Mouse (Mus musculus) MEL (cell line): ENCODE measurements around the gene Rgs12. TPM values are rescaled to one million over a fixed set of nuclear protein-coding genes. Genes with fewer than 3 reads are reported as not detected.

Experiments used
- DNase-seq: peaks from one replicate; pipeline ENCODE4 v3.0.0; 2011; ENCODE audit warnings: low read depth, low spot score
- H3K27ac ChIP-seq: 2 replicates; pipeline ENCODE4 v1.5.1; 2012; ENCODE audit warnings: low read depth, mild to moderate bottlenecking, control low read depth, low read length, moderate library complexity; ENCODE audit not compliant: control insufficient read depth
- H3K27me3 ChIP-seq, 2 experiments: fragments of 150-350 bp in 1 of 2; sonication (generic) in 1 of 2; 2 replicates each; pipeline ENCODE4 v1.6.1; 2012; ENCODE audit warnings: low read length in 2 of 2, mild to moderate bottlenecking in 2 of 2, improper control_type of control experiment in 1 of 2, moderate library complexity in 1 of 2; ENCODE audit not compliant: insufficient read depth in 2 of 2, control insufficient read depth in 1 of 2
- H3K36me3 ChIP-seq, 2 experiments: 2 replicates each; pipeline ENCODE4 v1.6.1; 2012 to 2014; ENCODE audit warnings: low read length in 2 of 2, improper control_type of control experiment in 1 of 2, inconsistent platforms in 1 of 2, mild to moderate bottlenecking in 1 of 2; ENCODE audit not compliant: insufficient read depth in 2 of 2, control insufficient read depth in 1 of 2
- H3K4me1 ChIP-seq, 2 experiments: fragments of 150-350 bp in 1 of 2; sonication (generic) in 1 of 2; 2 replicates each; pipeline ENCODE4 v1.6.1; 2012; ENCODE audit warnings: low read length in 2 of 2, improper control_type of control experiment in 1 of 2, mild to moderate bottlenecking in 1 of 2; ENCODE audit not compliant: insufficient read depth in 2 of 2, control insufficient read depth in 1 of 2
- H3K4me3 ChIP-seq, 2 experiments: fragments of 150-350 bp in 1 of 2; sonication (generic) in 1 of 2; 2 replicates each; pipeline ENCODE4 v1.5.1; 2012; ENCODE audit warnings: low read depth in 2 of 2, low read length in 2 of 2, mild to moderate bottlenecking in 2 of 2, moderate library complexity in 2 of 2, control low read depth in 1 of 2, improper control_type of control experiment in 1 of 2; ENCODE audit not compliant: control insufficient read depth in 1 of 2, insufficient read depth in 1 of 2
- H3K79me2 ChIP-seq: 2 replicates; pipeline ENCODE4 v1.6.1; 2012; ENCODE audit warnings: mild to moderate bottlenecking, low read length, moderate library complexity; ENCODE audit not compliant: control insufficient read depth, poor library complexity, insufficient read depth
- H3K9ac ChIP-seq: 2 replicates; pipeline ENCODE4 v1.6.1; 2012; ENCODE audit warnings: low read depth, mild to moderate bottlenecking, control low read depth, low read length, moderate library complexity; ENCODE audit not compliant: control insufficient read depth, poor library complexity, severe bottlenecking
- H3K9me3 ChIP-seq: fragments of 150-350 bp; sonication (generic); replicated peaks from 2 replicates; pipeline ENCODE4 v1.6.1; 2012; ENCODE audit warnings: mild to moderate bottlenecking, low read length, improper control_type of control experiment, moderate library complexity; ENCODE audit not compliant: insufficient read depth
- E2F4 ChIP-seq: IDR thresholded peaks from 2 replicates; pipeline ENCODE4 v1.6.1; 2011; ENCODE audit warnings: low read depth, low read length, improper control_type of control experiment, borderline replicate concordance
- EP300 ChIP-seq, 2 experiments: IDR thresholded peaks; 2 replicates each; pipeline ENCODE4 v1.6.1; 2011; ENCODE audit warnings: improper control_type of control experiment in 2 of 2, low read length in 2 of 2, low read depth in 1 of 2, mild to moderate bottlenecking in 1 of 2
- GABPA ChIP-seq: IDR thresholded peaks from 2 replicates; pipeline ENCODE4 v1.6.1; 2012; ENCODE audit warnings: low read depth, mild to moderate bottlenecking, inconsistent platforms, low read length, improper control_type of control experiment, moderate library complexity
- GATA1 ChIP-seq: IDR thresholded peaks from 2 replicates; pipeline ENCODE4 v1.6.1; 2011; ENCODE audit warnings: low read depth, low read length, improper control_type of control experiment
- HCFC1 ChIP-seq: IDR thresholded peaks from 2 replicates; pipeline ENCODE4 v1.6.1; 2012; ENCODE audit warnings: low read depth, mild to moderate bottlenecking, inconsistent platforms, low read length, improper control_type of control experiment, moderate library complexity
- JUND ChIP-seq: IDR thresholded peaks from 2 replicates; pipeline ENCODE4 v1.6.1; 2011; ENCODE audit warnings: low read depth, mild to moderate bottlenecking, improper control_type of control experiment, low read length
- MAZ ChIP-seq: IDR thresholded peaks from 2 replicates; pipeline ENCODE4 v1.6.1; 2012; ENCODE audit warnings: low read depth, mild to moderate bottlenecking, inconsistent platforms, low read length, improper control_type of control experiment
- MXI1 ChIP-seq: IDR thresholded peaks from 2 replicates; pipeline ENCODE4 v1.6.1; 2011; ENCODE audit warnings: mild to moderate bottlenecking, low read depth, low read length, improper control_type of control experiment
- MYB ChIP-seq: IDR thresholded peaks from 2 replicates; pipeline ENCODE4 v1.6.1; 2011; ENCODE audit warnings: mild to moderate bottlenecking, low read depth, low read length, improper control_type of control experiment
- NELFE ChIP-seq: IDR thresholded peaks from 2 replicates; pipeline ENCODE4 v1.6.1; 2011; ENCODE audit warnings: low read depth, low read length, improper control_type of control experiment
- NRF1 ChIP-seq: IDR thresholded peaks from 2 replicates; pipeline ENCODE4 v1.6.1; 2014; ENCODE audit warnings: low read depth, mild to moderate bottlenecking, inconsistent platforms, low read length, improper control_type of control experiment, moderate library complexity; ENCODE audit not compliant: poor library complexity, insufficient read depth, severe bottlenecking
- POLR2AphosphoS2 ChIP-seq: IDR thresholded peaks from 2 replicates; pipeline ENCODE4 v1.6.1; 2011; ENCODE audit warnings: low read length, improper control_type of control experiment
- POLR2AphosphoS5 ChIP-seq: IDR thresholded peaks from 2 replicates; pipeline ENCODE4 v1.6.1; 2012; ENCODE audit warnings: low read depth, borderline replicate concordance, mild to moderate bottlenecking, inconsistent platforms, low read length, moderate library complexity, mixed read lengths
- RAD21 ChIP-seq: IDR thresholded peaks from 2 replicates; pipeline ENCODE4 v1.6.1; 2011; ENCODE audit warnings: mild to moderate bottlenecking, low read depth, low read length, improper control_type of control experiment
- RCOR1 ChIP-seq: IDR thresholded peaks from 2 replicates; pipeline ENCODE4 v1.6.1; 2012; ENCODE audit warnings: low read depth, mild to moderate bottlenecking, inconsistent platforms, low read length, improper control_type of control experiment
- TAL1 ChIP-seq: IDR thresholded peaks from 2 replicates; pipeline ENCODE4 v1.6.1; 2012; ENCODE audit warnings: mild to moderate bottlenecking, inconsistent platforms, low read length, moderate library complexity, mixed read lengths
- TBP ChIP-seq: IDR thresholded peaks from 2 replicates; pipeline ENCODE4 v1.8.0; 2011; ENCODE audit warnings: low read depth, low read length, improper control_type of control experiment
- USF2 ChIP-seq, 2 experiments: IDR thresholded peaks; 2 replicates each; pipeline ENCODE4 v1.6.1; 2011 to 2012; ENCODE audit warnings: improper control_type of control experiment in 2 of 2, low read length in 2 of 2, borderline replicate concordance in 1 of 2, inconsistent platforms in 1 of 2, low read depth in 1 of 2, mild to moderate bottlenecking in 1 of 2; ENCODE audit not compliant: insufficient read depth in 1 of 2
- ZKSCAN1 ChIP-seq: IDR thresholded peaks from 2 replicates; pipeline ENCODE4 v1.6.1; 2012; ENCODE audit warnings: low read depth, mild to moderate bottlenecking, inconsistent platforms, low read length, improper control_type of control experiment, moderate library complexity
- polyA plus RNA-seq, 2 experiments: library from polyadenylated mRNA; stranded (reverse) in 1 of 2; unstranded in 1 of 2; fragments of >175 nt in 1 of 2; fragments of >200 nt in 1 of 2; gene quantifications; 2 replicates each; pipeline versions ENCODE4 v1.2.1 to v1.2.4; 2012; ENCODE audit warnings: low replicate concordance in 2 of 2, low read depth in 1 of 2; ENCODE audit not compliant: insufficient read length in 2 of 2, insufficient read depth in 1 of 2, missing spikeins in 1 of 2
- total RNA-seq: library from RNA; depleted of rRNA; stranded (reverse); fragments of 300-350 nt; gene quantifications from 2 replicates; pipeline ENCODE4 v1.2.3, GENCODE M21; 2012

Gene Rgs12
- total and polyA plus RNA-seq, 3 experiments = 11.9 to 15.4 TPM; not detected in 1

DNA sequence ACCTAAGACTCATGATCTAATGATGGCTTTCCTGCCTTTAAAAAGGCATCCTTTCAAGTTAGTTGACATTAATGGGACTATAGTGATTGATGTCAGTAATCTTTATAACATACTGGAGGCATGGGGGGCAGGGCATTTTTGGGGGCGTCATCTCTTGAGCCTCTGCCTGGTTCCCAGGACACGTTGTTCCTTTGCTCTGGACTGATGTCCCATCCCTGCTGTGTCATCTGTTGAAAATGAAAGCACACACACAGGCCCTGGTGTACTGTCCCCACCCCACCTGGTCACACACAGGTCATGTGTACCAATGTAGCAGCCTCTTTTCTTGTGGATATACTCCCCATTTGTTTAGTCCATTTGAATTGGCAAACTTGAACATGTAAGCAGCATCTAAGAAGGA is 57.4 kb downstream of the Rgs12 start:
- H3K4me3 ChIP-seq = no peak overlapping the region
- no peak overlapping the region for H3K9ac ChIP-seq
- peaks cover 0 to 6% of the 10 kb centered on the region in 2 experiments; a peak in 2 of 4 replicates for H3K4me1 ChIP-seq
- peaks cover 0 to 3% of the 10 kb centered on the region in 2 experiments; a peak in 1 of 4 replicates for H3K36me3 ChIP-seq
- TF ChIP-seq MXI1 = no peak
- no peak for TF ChIP-seq NELFE
- TF ChIP-seq TAL1 = no peak
- TF ChIP-seq RAD21 = no peak
- TF ChIP-seq MYB = no peak
- no peak for TF ChIP-seq EP300 (IDR thresholded peaks at IDR 0.05; ENCODE audit: low read depth in 1 of 2, low read length in 2 of 2)
- no peaks in the 10 kb centered on the region for H3K27me3 ChIP-seq
- no peak overlapping the region for H3K27ac ChIP-seq
- H3K79me2 ChIP-seq = no peaks in the 10 kb centered on the region
- H3K9me3 ChIP-seq = no peaks in the 10 kb centered on the region
- no peak for DNase-seq

DNA sequence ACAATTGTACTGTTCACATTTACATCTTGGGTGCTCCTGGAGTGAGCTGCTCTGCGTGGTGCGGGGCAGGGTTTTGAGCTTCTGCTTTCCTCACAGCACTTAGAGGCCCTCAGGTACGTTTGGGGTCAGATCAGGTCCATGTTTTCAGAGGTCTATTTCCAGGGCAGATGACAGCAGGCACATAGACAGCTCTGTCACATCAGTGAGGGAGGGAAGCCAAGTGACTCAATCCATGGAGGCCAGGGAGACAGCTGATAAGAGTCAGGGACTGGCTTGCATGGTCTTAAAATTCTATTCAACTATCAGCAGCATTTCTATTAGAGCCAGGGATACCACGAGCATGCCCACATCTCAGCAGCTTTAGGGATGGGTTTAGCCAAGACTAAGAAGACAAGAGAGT is 59.9 kb downstream of the Rgs12 start:
- Histone ChIP-seq H3K27me3 (no peaks in the 10 kb centered on the region), H3K4me1 (peaks cover 0 to 6% of the 10 kb centered on the region in 2 experiments; a peak in 2 of 4 replicates), H3K36me3 (peaks cover 0 to 3% of the 10 kb centered on the region in 2 experiments; a peak in 1 of 4 replicates)

DNA sequence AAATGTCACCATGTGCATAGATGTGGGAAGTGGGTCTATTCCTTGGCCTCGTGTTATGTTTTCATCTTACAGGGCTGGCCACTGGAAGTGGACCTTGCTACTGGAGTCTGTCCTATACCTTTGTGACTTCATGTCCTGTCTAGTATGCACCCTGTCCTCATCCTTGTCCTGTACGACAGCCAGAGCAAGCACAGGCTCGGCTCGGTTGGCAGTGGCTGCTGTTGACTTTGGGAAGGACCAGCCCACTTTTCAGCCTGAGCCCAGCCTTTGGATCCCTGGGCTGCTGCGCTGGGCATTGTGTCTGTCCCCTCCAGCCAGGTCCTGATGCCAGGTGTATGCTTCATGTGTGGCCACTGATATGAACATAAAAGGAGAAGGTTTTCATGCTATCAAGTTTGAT is 61.4 kb downstream of the Rgs12 start:
- Histone ChIP-seq H3K9me3 (no peaks in the 10 kb centered on the region), H3K79me2 (no peaks in the 10 kb centered on the region), H3K4me1 (peaks cover 0 to 6% of the 10 kb centered on the region in 2 experiments; a peak in 2 of 4 replicates), H3K4me3 (no peak overlapping the region), H3K27ac (no peak overlapping the region), H3K27me3 (no peaks in the 10 kb centered on the region), H3K9ac (no peak overlapping the region), H3K36me3 (peaks cover 0 to 3% of the 10 kb centered on the region in 2 experiments; a peak in 1 of 4 replicates)
- TF ChIP-seq RCOR1 = no peak
- TF ChIP-seq ZKSCAN1 = no peak
- TF ChIP-seq MAZ = no peak
- no peak for TF ChIP-seq TBP
- TF ChIP-seq POLR2AphosphoS5 = no peak
- TF ChIP-seq POLR2AphosphoS2 = no peak
- no peak for TF ChIP-seq GATA1
- no peak for TF ChIP-seq TAL1
- no peak for TF ChIP-seq GABPA
- TF ChIP-seq JUND = no peak
- no peak for TF ChIP-seq USF2 (IDR thresholded peaks at IDR 0.05; ENCODE audit: borderline replicate concordance in 1 of 2, insufficient read depth in 1 of 2, low read depth in 1 of 2, low read length in 2 of 2)
- no peak for TF ChIP-seq NRF1
- no peak for TF ChIP-seq HCFC1
- DNase-seq = no peak

More for the DNA sequence above, 59.9 kb downstream of the Rgs12 start:
- Histone ChIP-seq H3K9me3 (no peaks in the 10 kb centered on the region), H3K9ac (no peak overlapping the region), H3K79me2 (no peaks in the 10 kb centered on the region), H3K4me3 (no peak overlapping the region), H3K27ac (no peak overlapping the region)
- TF ChIP-seq E2F4 (no peak), GATA1 (peak; percentile 43; the same call in 1 of the 2 replicates)
- DNase-seq = peak; percentile 55
